Mouse (Mus musculus) CH12F3 (cell line): Measurements from ENCODE around the gene Olfr1032.
"Not testable (repeated sequence)": the region's sequence is repeated elsewhere in the genome, so short reads cannot be mapped to it uniquely, and the experiment has no call there.

Experiments
- in situ Hi-C: fragments of 300-500 bp; cut with MboI; formaldehyde crosslinking; loops from 2 replicates; pipeline ENCODE4 v1.14.3; 2020; ENCODE audit warnings: low sequenced_read_pairs

Olfr1032 gene

DNA sequence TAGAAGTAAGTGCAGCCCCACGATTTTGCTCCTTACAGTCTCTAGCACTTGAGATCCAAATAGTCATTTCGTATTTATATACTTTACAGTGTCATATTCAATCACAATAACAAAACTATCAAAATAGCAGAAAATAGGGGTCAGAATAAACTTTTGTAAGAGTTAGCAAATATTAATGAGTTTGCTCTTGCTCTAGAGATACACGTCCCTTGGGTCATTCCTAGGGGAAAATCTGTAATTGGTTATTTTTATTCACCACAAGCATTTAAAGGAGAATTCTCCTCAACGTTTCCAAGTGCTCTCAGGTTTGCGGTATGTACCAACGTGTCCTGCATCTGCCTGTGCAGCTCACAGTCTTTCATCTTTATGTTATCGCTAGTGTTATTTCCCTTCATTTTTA, at the start of gene Olfr1032:
Gene Olfr1032 (plus strand): TSS at position 301 of the 400 bp plus-strand sequence.
- in situ Hi-C loops = no loop called here

- in situ Hi-C loops = no loop called here
These were observed 31.7 kb upstream of the Olfr1032 start, which contains the start of gene Olfr1029 for GRCm38 (mm10) chr2:85973595-85973994. Olfr1029 (plus strand) TSS chr2:85973895.

DNA sequence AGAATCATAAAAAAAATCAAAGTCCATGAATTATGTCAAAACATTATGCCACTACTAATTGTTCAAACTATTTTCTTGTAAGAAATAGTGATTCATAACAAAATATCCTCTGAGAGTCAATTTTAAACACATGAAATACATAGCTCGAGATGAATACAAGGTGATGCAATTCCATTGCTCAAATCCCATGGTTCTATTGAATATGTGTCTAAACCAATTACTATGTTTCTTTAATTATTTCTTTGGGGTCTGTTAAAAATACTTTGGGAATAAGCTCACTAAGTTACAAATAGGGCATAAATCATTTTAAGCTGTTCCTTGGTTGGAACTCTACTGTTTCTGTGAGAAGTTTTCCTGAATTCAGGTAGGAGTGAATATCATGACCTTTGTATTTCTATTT, 26.4 kb upstream of the Olfr1032 start, which contains the start of gene Olfr1030:
Gene Olfr1030 (plus strand): TSS at position 301 of the 400 bp plus-strand sequence.
- in situ Hi-C loops = no loop called here

- in situ Hi-C loops = no loop called here
These were observed 15.3 kb upstream of the Olfr1032 start, which contains the start of gene Olfr1031 for GRCm38 (mm10) chr2:85990004-85990403. Olfr1031 (plus strand) TSS chr2:85990304.

GRCm38 (mm10) chr2:86020406-86020805, 15.1 kb downstream of the Olfr1032 start, which contains the start of gene Olfr1033:
Olfr1033 (plus strand) TSS chr2:86020633.
- in situ Hi-C loops = not testable (repeated sequence)

DNA sequence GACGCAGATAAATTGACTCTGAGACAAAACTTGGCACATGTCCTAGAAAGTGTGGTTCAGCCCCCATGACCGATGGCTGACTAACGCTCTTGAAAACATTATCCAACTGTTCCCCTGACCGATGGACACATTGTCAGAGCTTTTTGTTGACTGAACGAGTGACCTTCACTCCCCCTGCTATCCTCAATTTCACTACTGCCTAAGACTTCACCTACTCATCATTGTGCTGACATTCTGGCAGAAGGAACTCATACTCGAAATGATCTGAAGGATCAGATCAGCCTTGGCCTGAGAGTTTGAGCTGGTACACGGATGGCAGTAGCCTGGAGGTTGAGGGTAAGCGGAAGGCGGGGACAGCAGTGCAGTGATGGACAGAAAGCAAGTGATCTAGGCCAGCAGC, 16.2 kb downstream of the Olfr1032 start:
- in situ Hi-C loops = not testable (repeated sequence)

DNA sequence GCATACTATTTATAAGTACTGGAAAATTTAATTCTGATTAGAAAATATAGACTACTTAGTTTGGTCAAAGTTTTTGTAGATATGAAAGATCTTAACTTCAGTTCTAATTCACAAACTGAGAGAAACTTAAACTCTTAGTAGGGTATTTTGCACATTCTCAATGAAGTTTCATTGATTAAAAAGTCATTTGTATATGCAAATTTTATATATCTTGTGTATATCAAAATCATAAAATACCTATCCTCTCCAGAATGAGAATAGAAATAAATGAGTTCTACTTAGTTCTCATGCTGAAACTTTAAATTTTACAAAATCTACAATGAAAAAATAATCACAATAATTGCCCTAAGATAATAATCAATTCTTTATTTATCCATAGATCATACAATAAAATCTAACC, 40.2 kb downstream of the Olfr1032 start, which contains the start of gene Olfr1034:
Gene Olfr1034 (plus strand): TSS at position 301 of the 400 bp plus-strand sequence.
- in situ Hi-C loops = no loop called here

- in situ Hi-C loops = not testable (repeated sequence)
These were observed 45.4 kb downstream of the Olfr1032 start for GRCm38 (mm10) chr2:86050777-86051176.
